Comparison of ENCODE assay signal across 17 mouse cellular contexts in genomic region chr1:144166275-144166674, GRCm38 (mm10). TPM values are rescaled to one million over a fixed set of nuclear protein-coding genes. Genes with fewer than 3 reads are reported as not detected.
"Had no signal": no experiment of that assay in that cellular context is flagged by ENCODE, and none has a peak within 500 bp of the region (broad histone marks: within the 10 kb centered on the region; RNA-seq: fewer than 3 reads in every experiment).

No protein-coding gene starts in this region.

- ATAC-seq: midbrain, embryonic 13.5 days; midbrain, embryonic 15.5 days had no signal

- H3K4me1 ChIP-seq: midbrain, embryonic 13.5 days; midbrain, embryonic 15.5 days; neural tube, embryonic 12.5 days; stomach, embryonic 15.5 days had no signal

- H3K9me3 ChIP-seq: midbrain, embryonic 13.5 days; midbrain, embryonic 15.5 days; neural tube, embryonic 12.5 days; stomach, embryonic 15.5 days had no signal

- H3K9ac ChIP-seq: lung, embryonic 14.5 days; midbrain, embryonic 13.5 days; midbrain, embryonic 15.5 days; neural tube, embryonic 12.5 days; stomach, embryonic 15.5 days had no signal

- DNase-seq: lung, embryonic 14.5 days; lung, postnatal 10 days; lung, postnatal 4 days; right cerebral cortex, postnatal 14 days; thymus, adult 2 months; thymus, postnatal 25 days; thymus, postnatal 4 days had no signal

- H3K4me2 ChIP-seq: lung, embryonic 14.5 days; midbrain, embryonic 11.5 days; midbrain, embryonic 13.5 days; midbrain, embryonic 15.5 days; neural tube, embryonic 12.5 days; stomach, embryonic 15.5 days had no signal

- H3K27me3 ChIP-seq: midbrain, embryonic 13.5 days; midbrain, embryonic 15.5 days; neural tube, embryonic 12.5 days; stomach, embryonic 15.5 days had no signal

- H3K27ac ChIP-seq: midbrain, embryonic 13.5 days; midbrain, embryonic 15.5 days; neural tube, embryonic 12.5 days; stomach, embryonic 15.5 days; stomach, postnatal 0 days had no signal

- H3K36me3 ChIP-seq: midbrain, embryonic 13.5 days; midbrain, embryonic 15.5 days; neural tube, embryonic 12.5 days; stomach, embryonic 15.5 days had no signal

- H3K4me3 ChIP-seq: midbrain, embryonic 13.5 days; midbrain, embryonic 15.5 days; neural tube, embryonic 12.5 days; stomach, embryonic 15.5 days had no signal

RNA-seq across cellular contexts. Expression of gene Rgs13, which starts 10.9 kb away (rescaled TPM):
- total RNA-seq: megakaryocyte, adult 5-6 weeks; monocyte, adult 5-6 weeks had no signal
- polyA plus RNA-seq: lung, embryonic 14.5 days; spleen, adult 2 months; testis, adult 2 months had no signal
